Mouse (Mus musculus): ENCODE results near the gene Nsmce1.

Gene Nsmce1

DNA sequence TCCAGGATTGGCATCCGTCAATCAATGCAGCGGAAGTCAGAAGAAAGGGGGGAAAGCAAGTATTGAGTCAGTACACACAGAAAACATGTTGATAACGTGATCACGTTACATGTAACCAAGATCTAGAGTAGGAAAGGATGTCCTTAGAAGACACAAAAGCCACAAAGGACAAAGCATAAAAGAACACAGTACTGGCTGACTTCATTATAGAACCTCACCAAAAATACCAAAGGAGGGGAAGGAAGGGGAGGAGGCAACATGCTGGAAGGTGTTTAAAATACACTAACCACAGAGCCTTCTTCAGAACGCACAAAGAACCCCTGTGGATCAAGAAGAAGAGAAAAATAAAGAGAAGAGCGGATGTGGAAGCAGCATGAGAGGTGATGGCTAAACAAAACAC is 2.7 kb downstream of the Nsmce1 start:
- DNase-seq, result no peak

DNA sequence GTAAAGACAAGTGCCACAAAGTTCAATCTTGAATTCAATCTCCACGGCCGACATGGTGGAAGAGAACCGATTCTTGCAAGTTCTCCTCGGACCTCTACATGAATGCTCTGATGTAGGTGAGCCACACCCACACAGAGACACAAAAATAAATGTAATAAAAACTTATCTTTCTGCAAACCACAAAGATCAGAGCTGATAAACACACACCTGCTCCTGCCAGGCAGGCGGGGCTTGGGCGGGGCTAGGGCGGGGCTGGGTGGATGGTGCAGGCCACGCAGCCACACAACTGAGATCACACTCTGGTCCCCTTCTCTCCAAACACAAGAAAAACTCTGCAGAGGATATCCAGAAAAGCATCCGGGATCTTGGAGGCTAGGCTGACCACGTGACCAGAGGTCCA is 4.3 kb downstream of the Nsmce1 start:
- no peak for DNase-seq

DNA sequence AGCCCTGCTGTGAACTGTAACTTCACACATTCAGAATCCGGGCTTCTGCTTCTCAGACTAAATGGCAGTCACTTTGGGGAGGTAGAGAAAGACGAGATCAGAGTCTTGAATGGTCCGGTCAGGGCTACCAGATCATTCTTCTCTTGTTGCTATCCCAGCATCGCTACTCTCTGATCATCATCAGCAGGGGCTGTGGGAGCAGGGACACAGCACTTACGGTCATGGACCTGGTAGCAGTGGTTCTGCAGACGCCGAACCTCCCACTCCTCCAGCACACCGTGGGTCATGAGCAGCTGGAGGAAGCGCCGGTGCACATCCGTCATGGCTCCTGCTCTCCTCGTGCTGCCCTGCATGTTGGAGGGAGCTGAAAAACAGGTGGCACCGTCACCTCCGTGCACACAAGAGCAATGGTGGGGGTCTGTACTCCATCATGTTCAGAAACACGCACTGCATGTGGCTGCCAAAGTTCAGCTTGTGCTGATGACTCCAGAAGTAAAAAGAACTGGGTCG is 5.2 kb downstream of the Nsmce1 start:
- no peak for DNase-seq

DNA sequence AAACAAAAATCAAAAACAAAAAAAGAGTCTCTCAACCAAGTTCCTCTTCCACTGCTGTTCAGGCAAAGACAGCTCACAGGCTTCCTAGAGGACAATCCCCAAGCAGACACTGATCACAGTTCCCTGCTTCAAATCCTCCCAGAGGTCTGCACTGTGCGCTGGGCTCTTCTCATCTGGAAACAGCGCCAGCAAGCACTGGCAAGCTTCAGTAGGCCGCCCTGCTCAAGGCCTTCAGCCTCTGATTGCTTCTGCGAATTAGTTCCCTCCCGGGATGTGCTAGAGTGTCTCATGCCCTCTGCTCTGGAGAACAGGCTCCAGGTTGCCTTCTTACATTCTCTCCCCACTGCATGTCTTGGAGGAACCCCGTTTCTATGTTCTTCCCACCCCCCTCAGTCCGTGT is 6.6 kb downstream of the Nsmce1 start:
- no peak for DNase-seq

DNA sequence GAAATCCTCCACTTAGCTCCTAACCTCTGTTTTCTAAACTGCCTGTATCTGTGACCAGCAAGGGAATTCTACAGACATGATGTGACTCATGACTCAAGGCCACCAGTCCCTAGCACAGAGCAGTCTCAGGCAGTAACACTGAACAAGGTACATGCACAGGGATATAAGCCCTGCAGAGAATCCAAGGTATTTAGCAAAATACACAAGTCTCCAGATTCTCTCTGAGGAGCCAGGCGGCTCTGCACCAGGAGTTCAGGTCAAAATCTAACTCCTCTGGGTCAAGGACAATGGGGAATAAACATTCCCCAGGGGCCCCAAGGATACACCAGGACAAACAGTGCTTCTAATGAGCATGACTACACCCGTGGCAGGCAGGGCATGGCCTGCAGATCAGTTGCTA is 8.5 kb downstream of the Nsmce1 start:
- DNase-seq, result no peak

DNA sequence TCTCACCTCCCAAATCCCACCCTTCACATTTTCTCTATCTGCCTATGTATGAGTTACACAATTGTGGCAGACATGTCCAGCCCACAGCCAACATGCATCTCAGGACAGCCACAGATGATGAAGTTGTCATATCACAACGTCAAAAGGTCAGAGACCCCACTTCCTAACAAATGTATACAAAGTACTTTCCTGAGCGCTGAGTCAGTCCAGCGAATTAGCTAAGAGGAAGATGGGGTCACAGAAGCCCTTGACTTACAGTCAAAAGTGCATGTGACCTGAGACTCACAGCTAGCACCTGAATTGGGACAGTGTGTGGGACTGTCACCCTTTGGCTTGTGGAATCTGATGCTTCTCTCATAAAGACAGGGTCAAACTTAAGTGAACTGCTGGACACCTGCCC is 9.1 kb downstream of the Nsmce1 start:
- no peak for DNase-seq

DNA sequence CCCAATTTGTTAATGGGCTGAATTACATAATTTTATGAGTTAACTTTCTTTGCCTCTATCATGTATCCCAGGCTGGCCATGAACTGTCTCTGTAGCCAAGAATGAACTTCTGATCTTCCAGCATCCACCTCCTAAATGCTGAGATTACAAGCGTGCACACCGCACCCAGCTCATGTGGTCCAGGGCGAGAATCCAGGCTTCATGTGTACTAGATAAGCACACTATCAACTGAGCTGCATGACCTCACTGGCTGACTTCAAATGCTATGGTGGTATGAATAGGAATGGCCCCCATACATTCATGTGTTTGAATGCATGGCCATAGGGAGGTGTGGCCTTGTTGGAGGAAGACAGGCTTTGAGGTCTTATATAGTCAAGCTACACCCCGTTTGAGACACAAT is 10.9 kb downstream of the Nsmce1 start:
- DNase-seq, result no peak

DNA sequence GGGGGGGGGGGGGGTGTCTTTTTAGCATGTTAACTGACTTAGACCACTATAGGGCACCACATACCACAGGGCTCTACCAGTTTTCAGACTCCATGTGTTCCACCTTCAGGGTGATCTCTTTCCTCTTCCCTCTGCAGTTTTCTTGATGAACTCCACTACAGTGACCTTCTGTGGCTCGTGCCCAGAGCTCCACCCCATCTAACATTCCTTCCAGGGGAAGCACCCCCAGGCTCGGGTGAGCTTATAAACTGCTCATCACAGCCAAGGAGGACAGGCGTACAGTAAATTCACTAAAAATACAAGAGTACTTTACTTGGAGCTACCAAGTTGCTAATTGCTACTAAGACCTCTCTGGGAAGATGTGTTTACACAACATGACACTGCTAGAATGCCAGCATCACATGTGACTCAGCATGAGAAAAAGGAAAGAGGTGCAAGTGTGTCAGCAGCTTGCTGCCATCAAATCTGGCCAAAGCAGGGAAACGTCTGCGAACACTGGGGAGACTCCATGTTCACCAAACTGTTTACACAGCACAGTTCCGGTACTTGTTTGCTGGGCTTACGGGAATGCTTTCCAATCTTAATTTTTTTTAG is 12.9 kb downstream of the Nsmce1 start:
- no peak for DNase-seq

DNA sequence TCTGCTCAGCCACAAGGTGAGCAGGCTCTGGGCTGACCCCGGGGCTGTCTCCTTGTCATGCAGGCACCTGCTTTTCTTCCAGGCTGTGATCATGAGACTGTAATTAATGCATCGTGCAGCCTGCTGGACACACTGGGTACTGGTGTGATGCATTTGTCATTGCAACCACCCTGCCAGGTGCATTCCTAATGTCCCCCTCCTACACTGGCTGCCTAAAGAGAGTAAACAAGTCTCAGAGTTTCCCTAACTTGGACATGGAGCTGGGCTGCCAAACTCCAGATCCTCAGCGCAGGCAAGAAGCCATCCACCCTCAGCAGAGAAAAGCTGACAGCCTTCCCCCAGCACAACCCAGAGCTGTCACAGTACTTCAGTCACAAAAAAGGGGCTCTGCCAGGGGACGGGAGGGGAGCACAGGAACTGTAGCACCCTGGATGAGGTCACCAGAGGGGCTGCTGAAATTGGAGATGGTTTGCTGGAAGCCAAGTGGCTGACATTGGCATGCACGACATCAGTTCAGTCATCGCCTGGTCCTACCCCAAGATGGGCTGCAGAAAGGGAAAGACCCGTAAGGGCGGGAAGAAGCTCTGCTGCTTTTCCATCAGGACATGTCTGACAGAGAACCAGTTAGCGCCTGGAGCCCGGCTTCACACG is 15.7 kb downstream of the Nsmce1 start:
- DNase-seq, result no peak

DNA sequence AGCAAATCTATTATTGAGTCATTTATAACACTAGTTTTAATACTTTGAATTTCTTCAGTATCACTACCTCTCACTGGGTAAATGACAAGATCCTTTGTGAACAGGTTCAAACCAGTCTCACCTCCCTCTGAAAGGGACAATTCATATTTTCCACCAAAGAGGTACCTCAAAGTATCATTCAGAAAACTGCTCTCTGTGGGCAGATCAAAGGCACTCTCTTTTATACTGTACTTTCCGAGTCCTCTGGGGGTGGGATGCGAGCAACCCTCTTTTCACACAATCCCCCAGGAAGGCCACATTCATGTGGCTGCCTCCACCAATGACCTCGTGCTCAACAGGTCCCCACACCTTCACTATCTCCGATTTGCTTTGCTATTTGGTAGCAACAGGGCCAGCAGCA is 16.9 kb downstream of the Nsmce1 start:
- DNase-seq, result no peak

DNA sequence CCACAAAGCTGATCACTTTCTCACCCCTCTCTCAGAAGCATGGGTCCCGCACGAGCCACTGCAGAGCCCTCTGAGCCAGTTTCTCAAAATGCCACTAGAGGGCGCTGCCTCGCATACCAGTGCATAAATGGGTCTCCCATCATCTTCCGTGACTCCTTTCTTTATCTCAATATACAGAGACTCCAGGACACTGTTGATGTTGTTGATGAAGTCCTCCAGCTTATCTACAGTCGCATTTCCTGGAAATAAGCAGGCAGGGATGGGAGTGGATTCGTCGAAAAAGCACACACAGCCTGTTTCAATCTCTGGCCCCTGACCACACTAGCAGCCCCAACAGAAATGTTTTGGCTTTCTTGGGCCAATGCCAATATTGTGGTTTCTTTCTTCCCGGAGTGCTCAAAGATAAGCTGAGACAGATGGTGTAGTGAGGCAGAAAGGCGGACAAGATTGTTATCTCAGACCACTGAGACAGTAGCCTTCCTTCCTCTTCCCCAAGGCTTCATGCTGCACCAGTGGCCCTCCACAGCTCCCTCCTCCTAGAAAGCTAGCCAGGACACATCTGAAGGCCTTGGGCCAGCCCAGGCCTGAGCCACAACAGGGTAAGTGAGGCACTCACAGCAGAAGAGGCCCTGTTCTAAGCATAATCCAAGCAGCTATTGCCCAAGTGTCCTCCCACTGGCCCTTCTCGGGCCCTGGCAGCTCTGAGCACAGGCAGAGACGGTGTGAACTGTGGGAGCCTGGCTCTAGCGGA is 19.2 kb downstream of the Nsmce1 start:
- DNase-seq, result peak; percentile 84

DNA sequence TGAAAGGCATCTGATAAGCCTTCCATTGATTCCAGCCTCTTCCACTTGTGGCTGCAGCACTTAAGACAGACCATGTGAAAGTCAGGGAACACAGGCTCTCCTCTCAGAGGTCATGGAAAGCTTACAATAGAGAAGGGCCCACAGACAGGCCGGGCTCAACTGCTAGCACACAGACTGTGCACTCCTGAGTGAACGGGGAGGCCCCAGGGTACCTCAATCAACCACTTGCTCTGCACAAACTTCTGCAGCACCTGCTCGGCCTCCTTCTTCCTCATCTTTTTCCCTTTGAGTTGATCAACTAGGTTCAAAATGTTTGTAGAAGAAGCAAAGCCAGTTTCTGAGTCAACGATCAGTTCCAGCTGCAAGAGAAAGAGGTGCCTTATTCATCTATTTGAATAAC is 20.5 kb downstream of the Nsmce1 start:
- DNase-seq, result no peak

DNA sequence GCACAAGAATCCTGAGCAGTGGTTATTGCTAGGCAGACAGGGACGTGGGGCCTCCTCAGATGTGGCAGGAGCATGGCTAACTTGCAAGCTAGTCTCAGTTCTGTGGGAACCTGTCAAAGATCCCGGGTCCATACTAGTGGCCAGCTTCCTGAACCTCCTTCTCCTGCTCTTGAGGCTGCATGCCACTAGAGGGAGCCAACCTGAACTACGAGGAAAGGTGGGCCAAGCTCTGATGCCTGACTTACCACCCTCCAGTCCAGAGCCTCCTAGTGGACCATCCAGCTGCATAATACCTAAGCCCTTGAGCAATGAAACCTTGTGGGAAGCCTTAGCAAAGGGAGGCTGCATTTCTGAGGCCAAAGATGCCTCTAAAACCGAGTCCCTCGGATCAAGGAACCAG is 21.5 kb downstream of the Nsmce1 start:
- peak; percentile 68 for DNase-seq

DNA sequence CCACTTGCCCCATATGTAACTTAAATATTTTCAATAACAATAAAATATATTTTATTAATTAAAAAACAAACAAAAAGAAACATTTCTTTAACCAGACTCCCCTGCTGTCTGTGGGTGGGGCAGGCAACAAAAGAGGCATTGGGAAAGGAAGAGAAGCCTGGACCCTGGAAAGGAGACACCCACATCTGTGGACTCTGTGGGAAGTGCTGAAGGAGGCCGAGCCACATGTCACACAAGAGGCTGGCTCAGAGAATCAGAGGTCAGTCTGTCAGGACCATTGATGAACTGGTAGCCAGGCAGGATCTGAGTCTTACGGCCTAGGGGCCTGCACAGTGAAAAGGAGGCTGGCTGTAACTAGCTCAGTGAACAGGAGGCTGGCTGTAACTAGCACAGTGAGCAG is 29.2 kb downstream of the Nsmce1 start:
- DNase-seq, result no peak

DNA sequence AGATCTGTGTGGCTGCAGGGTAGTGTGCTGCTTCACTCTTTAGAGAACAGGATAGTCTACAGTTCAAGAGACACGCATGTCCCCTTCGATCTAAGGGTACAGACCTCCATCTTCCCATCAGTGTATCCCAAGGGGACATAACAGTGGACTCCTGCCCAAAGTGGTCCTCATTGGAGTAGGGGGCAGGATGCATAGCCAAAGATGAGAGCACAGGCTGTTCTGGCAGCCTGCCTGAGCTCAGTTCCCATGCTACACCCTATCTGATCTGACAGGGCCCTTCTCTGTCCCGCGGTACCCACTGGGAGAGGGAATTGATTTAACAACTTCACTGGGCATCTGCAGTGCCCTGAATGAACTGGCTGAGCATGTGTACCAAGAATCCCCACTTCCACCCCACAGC is 37.7 kb downstream of the Nsmce1 start:
- no peak for DNase-seq

DNA sequence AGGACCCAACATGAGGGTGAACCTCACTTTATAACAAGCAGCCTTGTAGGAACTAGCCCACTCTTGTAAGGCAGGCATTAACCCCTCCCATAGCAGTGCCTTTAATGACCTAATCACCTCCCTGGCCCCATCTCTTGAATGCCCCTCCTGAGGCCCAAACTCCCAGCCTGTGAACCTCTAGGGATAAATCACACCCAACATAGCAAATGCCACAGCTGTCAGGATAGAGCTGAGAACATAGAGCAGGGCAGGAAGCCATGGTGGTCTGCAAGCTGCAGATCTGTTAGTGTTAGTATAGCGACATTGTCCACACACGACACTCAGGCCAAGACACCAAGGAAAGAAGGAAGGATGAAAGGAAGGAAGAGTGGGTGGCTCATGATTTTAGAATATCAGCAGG is 40.3 kb downstream of the Nsmce1 start:
- DNase-seq, result no peak

DNA sequence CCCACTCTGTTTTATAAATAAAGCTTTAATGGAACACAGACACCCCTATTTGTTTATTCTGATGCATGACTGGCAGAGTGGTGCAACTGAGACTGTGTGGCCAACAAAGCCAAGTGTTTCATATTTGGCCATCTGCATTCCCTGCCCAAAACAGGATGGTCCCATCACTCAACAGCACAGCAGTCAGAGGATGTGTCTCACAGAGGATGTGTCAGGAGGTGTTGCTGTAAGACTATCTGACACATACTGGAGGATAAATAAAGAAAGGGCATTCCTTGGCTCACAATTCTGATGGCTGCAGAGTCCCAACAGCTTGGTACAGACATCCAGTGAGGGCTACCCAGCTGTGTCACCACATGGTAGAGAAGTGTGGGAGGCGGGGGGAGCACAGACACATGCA is 40.7 kb downstream of the Nsmce1 start:
- DNase-seq, result no peak

DNA sequence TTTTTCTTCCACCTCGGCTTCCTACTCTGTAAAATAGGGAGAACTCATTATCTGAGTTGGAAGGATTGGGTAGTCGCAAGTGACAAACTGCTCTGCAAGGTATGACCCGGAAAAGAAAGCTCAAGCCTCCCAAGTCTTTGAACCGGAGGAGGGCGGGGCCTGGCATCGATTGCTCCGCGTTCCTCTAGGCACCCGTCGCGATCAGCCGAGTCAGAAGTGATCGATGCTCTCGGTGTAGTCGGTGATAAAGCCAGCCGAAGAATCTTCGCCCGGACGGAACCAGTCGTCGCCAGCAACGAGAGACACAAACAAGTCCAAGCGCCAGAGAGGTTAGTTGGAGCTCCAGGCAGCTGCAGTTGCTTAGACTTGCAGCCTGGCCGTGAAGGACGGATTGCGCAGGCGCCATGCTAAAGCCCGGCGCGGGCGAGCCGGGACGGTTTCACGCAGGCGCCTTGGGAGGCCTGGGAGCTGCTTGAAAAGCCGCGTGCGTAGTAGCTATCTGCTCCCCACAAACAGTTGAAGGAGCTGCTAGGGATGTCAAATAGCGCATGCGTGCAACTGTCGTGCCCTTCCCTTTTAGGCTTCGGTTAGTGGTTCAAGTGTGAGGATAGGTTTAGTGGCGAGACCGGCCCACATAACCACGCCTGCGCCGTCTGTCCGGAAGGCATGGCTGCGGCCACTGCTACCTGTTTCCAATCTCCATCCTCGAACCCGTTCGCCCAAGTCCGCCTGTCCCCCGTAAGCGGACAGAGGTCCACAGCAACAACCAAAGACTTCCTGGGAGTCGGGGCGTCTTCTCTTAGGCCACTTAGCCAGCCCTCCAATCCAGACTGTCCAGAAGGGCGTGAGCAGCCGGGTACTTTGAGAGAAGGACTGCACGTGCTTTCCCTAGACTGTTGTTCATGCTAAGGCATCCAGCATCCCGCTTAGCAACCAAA is 46.7 kb downstream of the Nsmce1 start, which contains the start of gene Kdm8:
Kdm8 (plus strand) TSS at position 213 of the 938 bp plus-strand sequence.
- peak; percentile 94 for DNase-seq

DNA sequence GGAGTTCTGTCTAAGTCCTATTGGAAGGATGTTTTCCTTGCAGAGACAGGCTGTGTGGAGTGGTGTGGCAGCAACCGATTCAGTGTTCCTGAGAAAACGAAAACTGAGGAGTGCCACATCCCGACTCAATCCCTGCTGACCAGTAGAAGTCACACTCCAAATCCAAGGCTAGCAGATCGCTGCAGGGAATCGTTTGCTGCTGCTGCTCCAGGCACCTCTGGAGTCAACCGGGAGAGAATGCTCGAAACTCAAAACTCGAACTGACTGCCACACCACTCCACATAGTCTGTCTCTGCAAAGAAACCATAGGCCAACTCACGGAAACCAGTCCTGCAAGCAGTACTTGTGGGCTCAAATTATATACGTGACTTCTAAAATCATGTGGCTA is 47.3 kb downstream of the Nsmce1 start:
- DNase-seq, result no peak

DNA sequence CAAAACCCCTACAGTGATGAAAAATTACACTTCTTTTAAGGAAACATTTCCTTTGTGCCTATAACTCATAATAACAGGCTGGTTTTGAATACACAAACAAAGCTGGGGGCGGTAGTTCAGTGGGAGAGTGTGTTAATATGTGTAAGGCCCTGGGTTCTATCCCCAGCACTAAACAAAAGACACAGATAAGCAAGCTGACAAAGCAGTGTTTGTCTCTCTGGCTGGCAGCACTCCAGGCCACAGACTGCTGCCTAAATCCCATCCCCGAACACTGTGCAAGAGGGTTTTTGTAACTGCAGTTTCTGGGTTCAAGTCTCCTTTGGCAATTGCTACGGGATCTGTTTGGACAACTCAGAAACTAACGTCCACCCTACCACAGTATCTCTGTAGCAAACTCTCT is 49.1 kb downstream of the Nsmce1 start:
- no peak for DNase-seq

DNA sequence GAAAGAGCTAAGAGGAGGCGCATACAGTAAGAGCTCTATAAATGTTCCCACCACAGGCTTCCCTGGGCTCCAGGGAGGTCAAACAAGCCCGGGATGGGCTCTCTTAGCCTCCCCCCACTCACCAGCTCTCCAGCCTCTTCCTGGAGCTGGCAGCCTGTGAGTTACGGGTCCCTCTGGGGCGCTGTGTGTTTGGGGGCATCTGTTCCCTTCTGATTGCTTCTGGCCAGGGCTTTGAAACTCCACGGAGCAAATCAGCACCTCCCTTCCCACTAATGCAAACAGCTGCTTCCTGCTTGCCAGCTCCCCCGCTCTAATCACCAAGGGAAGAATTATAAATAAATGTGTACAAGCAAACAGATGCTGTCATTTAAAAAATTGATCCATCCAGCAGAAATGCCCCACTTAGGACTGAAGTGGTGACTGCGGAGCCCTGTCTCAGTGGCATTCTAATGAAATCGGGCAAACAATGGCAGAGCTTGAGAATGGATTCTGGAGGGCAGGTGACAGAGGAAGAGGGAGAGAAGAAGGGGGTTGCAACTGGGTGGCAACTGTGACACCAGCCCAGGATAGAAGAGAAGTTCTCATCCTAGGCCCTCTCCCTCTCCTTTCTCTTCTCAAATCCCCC is 56.6 kb downstream of the Nsmce1 start:
- no peak for DNase-seq

DNA sequence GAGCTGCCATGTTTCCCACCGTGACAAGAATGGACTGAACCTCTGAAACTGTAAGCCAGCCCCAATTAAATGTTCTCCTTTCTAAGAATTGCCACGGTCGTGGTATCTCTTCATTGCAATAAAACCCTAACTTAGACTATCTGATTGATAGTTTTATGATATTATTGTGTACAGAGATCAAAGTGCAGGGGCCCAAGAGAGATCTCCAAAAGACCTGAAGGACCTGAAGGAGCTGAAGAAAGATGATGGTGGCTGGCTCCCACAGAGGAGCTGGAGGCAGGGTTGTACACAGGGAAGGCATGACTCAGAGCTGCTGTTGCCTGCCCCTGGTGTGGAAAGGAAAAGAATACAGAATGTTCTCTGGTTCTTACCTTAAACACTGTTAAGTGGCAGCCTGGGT is 57.5 kb downstream of the Nsmce1 start:
- no peak for DNase-seq

All from cerebellum, adult 9-10 months (tissue).